Mouse (Mus musculus) bone marrow, adult 2 months (tissue): ENCODE measurements at regions not wholly inside any gene's neighbourhood (a gene's known extent, or its start where the extent isn't known, plus 50 kb on each side); places are given as distances from the start of the nearest gene placed in this dataset.

Source experiments
- CTCF ChIP-seq: fragments of 200-500 bp; IDR thresholded peaks from 2 replicates; pipeline ENCODE4 v1.5.1; 2011; ENCODE audit warnings: low read length, control low read depth; ENCODE audit not compliant: control insufficient read depth, insufficient read depth
- POLR2A ChIP-seq: fragments of 200-500 bp; IDR thresholded peaks from 2 replicates; pipeline ENCODE4 v1.6.1; 2011; ENCODE audit warnings: low read depth, mild to moderate bottlenecking, control low read depth, low read length, borderline replicate concordance; ENCODE audit not compliant: control insufficient read depth

GRCm38 (mm10) chr4:124442491-124443129 is 168.0 kb downstream of the 3100002H09Rik start:
- no peak for TF ChIP-seq POLR2A
- TF ChIP-seq CTCF = no peak
